Mouse (Mus musculus) granulocyte monocyte progenitor cell, adult 5-6 weeks (primary cell): ENCODE results near the gene Rnf212. TPM values are rescaled to one million over a fixed set of nuclear protein-coding genes. Genes with fewer than 3 reads are reported as not detected.

Source experiments
- total RNA-seq, 2 experiments: library from RNA; stranded (forward) in 1 of 2; stranded (reverse) in 1 of 2; fragments of 200-712, 200-1000 nt in 1 of 2; fragments of >200 nt in 1 of 2; fragmentation: Nextera tagmentation in 1 of 2; gene quantifications; 2 replicates each; pipeline ENCODE4 v1.2.3; 2014 to 2017

The Rnf212 gene
- total RNA-seq, 2 experiments from 2014 or later, result not detected

Other genes with a start within 250 kb of the Rnf212 start
- gene Cplx1, start 225.0 kb downstream of the Rnf212 start, total RNA-seq (2014; fragmentation: Nextera tagmentation), result not detected in 2 replicates
- not detected in 2 replicates for gene Cplx1, start 225.0 kb downstream of the Rnf212 start, total RNA-seq (2017)
- 78.7 and 82.2 TPM in 2 replicates for gene Gak, start 145.2 kb downstream of the Rnf212 start, total RNA-seq (2014; fragmentation: Nextera tagmentation)
- gene Gak, start 145.2 kb downstream of the Rnf212 start, total RNA-seq (2017), result 91.8 and 111 TPM in 2 replicates
- 24.4 and 29.3 TPM in 2 replicates for gene Tmem175, start 145.2 kb downstream of the Rnf212 start, total RNA-seq (2014; fragmentation: Nextera tagmentation)
- 11.0 and 17.6 TPM in 2 replicates for gene Tmem175, start 145.2 kb downstream of the Rnf212 start, total RNA-seq (2017)
- gene Idua, start 114.7 kb downstream of the Rnf212 start, total RNA-seq (2014; fragmentation: Nextera tagmentation), result 13.3 and 18.6 TPM in 2 replicates
- 5.9 and 6.4 TPM in 2 replicates for gene Idua, start 114.7 kb downstream of the Rnf212 start, total RNA-seq (2017)
- 9.3 and 9.5 TPM in 2 replicates for gene Dgkq, start 105.3 kb downstream of the Rnf212 start, total RNA-seq (2014; fragmentation: Nextera tagmentation)
- 8.3 and 9.1 TPM in 2 replicates for gene Dgkq, start 105.3 kb downstream of the Rnf212 start, total RNA-seq (2017)
- gene Slc26a1, start 99.4 kb downstream of the Rnf212 start, total RNA-seq (2014; fragmentation: Nextera tagmentation), result not detected in 2 replicates
- gene Slc26a1, start 99.4 kb downstream of the Rnf212 start, total RNA-seq (2017), result 0.10 TPM in 1 of 2 replicates, not detected in the other
- gene Fgfrl1, start 82.6 kb downstream of the Rnf212 start, total RNA-seq (2014; fragmentation: Nextera tagmentation), result 2.0 and 5.1 TPM in 2 replicates
- gene Fgfrl1, start 82.6 kb downstream of the Rnf212 start, total RNA-seq (2017), result 0.86 and 1.5 TPM in 2 replicates
- not detected in 2 replicates for gene Tmed11, start 20.4 kb upstream of the Rnf212 start, total RNA-seq (2014; fragmentation: Nextera tagmentation)
- not detected in 2 replicates for gene Tmed11, start 20.4 kb upstream of the Rnf212 start, total RNA-seq (2017)
- gene Vmn2r8, start 33.9 kb upstream of the Rnf212 start, total RNA-seq (2014; fragmentation: Nextera tagmentation), result not detected in 2 replicates
- gene Vmn2r8, start 33.9 kb upstream of the Rnf212 start, total RNA-seq (2017), result not detected in 2 replicates
- not detected in 2 replicates for gene Vmn2r9, start 77.6 kb upstream of the Rnf212 start, total RNA-seq (2014; fragmentation: Nextera tagmentation)
- gene Vmn2r9, start 77.6 kb upstream of the Rnf212 start, total RNA-seq (2017), result not detected in 2 replicates
- not detected in 2 replicates for gene Vmn2r10, start 231.5 kb upstream of the Rnf212 start, total RNA-seq (2014; fragmentation: Nextera tagmentation)
- gene Vmn2r10, start 231.5 kb upstream of the Rnf212 start, total RNA-seq (2017), result not detected in 2 replicates